Mouse (Mus musculus): ENCODE results near the gene Rnf151.
"Not testable (repeated sequence)": the region's sequence is repeated elsewhere in the genome, so short reads cannot be mapped to it uniquely, and the experiment has no call there.

Gene Rnf151

DNA sequence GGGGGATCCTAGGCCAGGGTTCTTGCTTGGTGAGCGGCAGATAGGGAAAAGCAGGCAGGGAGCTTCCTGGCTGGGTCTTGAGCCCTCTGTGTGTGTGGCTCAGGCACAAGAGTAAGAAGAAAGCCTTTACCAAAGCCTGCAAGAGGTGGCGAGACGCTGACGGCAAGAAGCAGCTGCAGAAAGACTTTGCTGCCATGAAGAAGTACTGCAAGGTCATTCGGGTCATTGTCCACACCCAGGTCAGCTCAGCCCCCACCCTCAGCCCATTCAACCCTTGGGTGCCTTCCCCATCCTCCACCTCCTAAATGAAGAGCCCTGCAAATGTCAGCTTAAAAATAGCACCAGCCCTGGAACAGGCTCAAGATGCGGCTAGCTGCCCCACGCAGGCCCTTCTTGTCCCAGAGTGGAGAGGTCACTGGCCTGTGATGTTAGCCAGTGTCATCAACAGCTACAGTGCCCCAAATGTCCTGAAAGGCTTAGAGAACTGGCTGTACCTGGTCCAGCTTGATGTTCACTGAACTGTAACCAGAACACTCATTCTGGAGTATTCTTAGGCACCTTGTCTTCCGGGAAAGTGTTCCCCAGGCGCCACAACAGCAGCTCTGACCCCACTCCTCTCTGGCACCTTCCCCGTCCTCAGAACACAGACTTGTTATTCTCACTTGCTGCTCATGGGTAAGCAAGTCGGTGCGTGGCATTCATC is 14.5 kb upstream of the Rnf151 start:
- DNase-seq (ENCODE audit: low spot score): no peak

GRCm38 (mm10) chr17:24730787-24731186 is 12.9 kb upstream of the Rnf151 start:
- no peak for DNase-seq (ENCODE audit: low spot score)

GRCm38 (mm10) chr17:24729067-24729466 is 11.2 kb upstream of the Rnf151 start:
- no peak for DNase-seq (ENCODE audit: low spot score)

- no peak for DNase-seq (ENCODE audit: low spot score)
Observed at GRCm38 (mm10) chr17:24728184-24728583, 10.3 kb upstream of the Rnf151 start.

DNA sequence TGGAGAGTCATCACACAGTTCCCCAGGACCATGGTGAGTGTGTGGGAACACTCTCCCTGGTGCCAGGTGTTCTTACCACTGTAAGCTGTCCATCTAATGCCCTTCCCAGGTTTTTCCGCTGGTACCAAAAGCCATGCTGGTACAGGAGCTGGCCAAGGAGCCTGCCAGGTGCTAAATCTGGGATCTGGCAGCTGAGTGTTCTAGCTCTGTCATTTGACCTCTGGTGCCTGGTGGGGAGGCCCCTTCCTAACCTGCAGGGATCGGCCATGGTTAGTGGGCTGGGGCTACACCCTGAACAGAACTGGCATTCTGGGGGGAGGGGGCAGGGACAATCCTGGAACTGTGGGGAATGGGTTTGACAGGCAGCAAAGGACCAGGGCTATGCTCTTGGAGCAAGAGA is 9.8 kb upstream of the Rnf151 start, which contains the start of gene Rpl3l:
Gene Rpl3l, plus strand, starts transcription at position 203 of the 400 bp plus-strand sequence.
- no peak for DNase-seq (ENCODE audit: low spot score)

DNA sequence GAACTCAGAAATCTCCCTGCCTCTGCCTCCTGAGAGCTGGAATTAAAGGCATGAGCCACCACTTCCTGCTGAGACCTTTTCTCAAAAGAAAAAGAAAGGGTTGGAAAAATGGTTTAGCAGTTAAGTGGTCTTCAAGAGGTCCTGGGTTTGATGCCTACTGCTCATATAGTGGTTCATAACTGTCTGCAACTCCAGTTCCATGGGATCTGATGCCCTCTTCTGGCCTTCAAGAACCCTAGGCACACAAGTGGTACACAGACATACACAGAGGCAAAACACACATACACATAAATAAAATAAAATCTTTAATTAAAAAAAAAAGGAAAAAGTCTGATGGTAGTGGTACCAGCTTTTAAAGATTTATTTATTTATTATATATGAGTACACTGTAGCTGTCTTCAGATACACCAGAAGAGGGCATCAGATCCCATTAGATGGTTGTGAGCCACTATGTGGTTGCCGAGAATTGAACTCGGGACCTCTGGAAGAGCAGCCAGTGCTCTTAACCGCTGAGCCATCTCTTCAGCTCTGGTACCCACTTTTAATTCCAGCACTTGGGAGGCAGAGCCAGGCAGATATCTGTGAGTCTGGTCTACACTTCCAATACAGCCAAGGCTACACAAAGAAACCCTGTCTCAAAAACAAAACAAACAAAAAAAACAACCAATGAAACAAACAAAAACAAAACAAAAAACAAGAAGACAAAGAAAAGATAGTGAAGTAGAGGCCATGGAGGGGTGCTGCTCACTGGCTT is 8.0 kb upstream of the Rnf151 start:
- DNase-seq (ENCODE audit: low spot score): no peak

DNA sequence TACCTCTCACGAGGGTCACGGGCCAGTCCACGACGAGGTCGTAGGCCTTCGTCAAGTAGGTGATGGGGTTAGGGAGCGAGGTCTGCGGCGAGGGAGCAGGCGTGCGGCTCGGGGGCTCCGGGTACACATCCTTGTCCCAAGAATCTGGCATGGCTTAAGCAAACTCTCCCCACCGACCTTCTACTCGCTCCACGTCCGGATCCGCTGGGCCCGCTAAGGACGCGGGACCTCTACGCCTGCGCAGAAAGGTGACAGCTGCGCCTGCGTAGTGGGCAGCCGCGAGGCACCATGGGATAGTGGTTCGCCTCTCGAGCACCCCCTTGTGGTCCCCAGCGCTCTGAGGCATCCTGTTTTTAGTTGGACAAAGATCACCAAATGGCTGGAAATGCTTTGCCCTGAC is 6.3 kb upstream of the Rnf151 start, which contains the start of gene Ndufb10:
Gene Ndufb10, minus strand, starts transcription at position 295 of the 400 bp plus-strand sequence.
- peak; percentile 95 for DNase-seq (ENCODE audit: low spot score)

DNA sequence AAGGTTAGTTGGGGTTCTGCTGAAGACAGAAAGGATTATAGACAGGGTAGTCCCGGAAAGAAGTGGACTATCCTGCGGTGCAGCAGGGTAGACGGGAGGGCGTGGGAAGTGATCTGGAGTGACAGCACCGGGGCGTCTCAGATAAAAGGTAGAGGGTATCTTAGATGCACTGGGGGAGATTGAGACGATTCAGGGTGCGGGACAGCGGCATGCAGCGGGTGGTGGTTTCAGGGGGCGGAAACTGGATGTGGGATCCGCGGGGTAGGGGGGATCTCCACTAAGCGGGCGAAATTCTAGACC is 6.0 kb upstream of the Rnf151 start:
- DNase-seq (ENCODE audit: low spot score): no peak

DNA sequence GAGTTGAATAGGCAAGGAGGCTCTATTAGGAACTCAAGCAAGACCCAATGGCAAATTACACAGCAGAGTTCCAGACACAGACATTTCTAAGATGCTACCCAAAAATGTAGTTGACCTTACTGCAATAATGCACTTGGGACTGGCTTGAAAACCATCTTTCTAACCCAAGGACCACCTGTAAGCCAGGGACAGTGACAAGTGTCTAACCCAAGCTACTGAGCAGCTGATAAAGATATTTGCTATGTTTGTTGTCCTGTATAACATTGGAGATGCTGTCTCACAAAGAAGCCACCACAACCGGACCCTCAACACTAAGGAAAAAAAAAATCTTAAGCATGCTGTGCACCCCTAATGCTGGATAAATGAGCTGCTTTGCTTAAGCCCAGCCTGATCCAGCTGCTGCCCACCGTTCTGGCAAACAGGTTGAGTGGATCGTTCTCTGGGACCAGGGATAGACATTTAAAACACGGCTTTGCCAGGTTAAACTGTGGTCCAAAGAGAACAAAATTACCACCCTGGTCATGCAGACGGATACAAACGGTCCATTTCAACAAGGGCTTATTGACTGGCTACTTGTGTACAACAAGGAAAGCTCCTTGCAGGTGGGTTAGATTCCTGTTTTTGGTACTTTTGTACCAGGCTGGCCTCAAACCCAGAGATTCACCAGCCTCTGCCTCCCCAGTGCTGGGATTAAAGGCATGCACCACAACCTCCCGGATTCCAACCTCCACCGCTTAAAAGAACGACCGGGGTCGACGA is 5.4 kb upstream of the Rnf151 start:
- DNase-seq (ENCODE audit: low spot score): no peak

DNA sequence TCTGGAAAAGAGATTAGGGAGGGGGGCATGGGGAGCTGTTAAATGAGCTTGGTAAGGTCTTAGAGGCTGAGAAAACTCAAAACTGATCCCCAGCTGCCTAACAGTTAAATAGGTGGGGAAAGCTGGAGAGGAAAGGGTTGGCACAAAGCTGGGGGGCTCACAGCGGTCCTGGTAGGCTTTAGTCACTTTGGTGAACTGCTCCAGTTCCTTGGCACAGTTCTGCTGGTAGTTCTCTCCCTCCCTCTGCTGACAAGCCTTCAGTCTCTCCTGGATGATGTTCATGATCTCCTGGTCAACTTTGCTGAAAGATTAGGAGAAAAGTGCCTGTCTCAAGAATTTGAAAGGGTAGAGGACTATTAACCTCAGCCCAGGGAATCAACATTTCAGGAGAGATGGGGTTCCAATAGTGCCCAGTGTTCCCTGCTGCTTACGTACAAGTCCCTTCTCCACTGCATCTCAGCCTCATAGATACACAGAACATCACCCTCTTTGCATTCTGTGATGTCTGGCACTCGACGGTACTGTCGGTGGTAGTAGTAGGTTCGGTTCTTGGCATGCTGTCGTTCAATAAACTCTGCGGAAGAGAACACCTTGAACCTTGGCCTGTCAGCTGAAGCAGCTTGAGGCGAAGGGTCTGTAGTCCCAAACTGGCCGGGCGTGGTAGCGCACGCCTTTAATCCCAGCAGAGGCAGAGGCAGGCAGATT is 4.5 kb upstream of the Rnf151 start:
- DNase-seq (ENCODE audit: low spot score): no peak

GRCm38 (mm10) chr17:24721383-24721955 is 3.6 kb upstream of the Rnf151 start:
- not testable (repeated sequence) for DNase-seq (ENCODE audit: low spot score)

DNA sequence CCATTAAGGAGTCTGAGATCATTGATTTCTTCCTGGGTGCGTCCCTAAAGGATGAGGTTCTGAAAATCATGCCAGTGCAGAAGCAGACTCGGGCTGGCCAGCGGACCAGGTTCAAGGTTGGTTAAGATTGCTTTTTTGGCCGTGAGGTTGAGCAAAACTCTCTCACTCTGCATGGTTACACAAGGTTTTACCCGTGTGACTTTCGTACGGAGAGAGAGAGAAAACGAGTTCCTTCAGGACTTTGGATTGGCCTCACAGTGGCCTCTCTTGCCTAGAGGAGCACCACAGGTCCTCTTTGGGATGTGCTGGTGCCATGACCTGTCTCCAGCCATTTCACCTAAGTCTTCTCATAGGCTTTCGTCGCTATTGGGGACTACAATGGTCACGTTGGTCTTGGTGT is 2.8 kb upstream of the Rnf151 start:
- DNase-seq (ENCODE audit: low spot score): not testable (repeated sequence)

GRCm38 (mm10) chr17:24719494-24720222 is 1.8 kb upstream of the Rnf151 start:
- peak; percentile 99 for DNase-seq (ENCODE audit: low spot score)

- not testable (repeated sequence) for DNase-seq (ENCODE audit: low spot score)
Observed at GRCm38 (mm10) chr17:24718938-24719337, 1.1 kb upstream of the Rnf151 start.

- DNase-seq (ENCODE audit: low spot score): no peak
Observed at GRCm38 (mm10) chr17:24716166-24716682, 1.6 kb downstream of the Rnf151 start.

GRCm38 (mm10) chr17:24715556-24715955 is 2.3 kb downstream of the Rnf151 start:
- no peak for DNase-seq (ENCODE audit: low spot score)

- peak; percentile 52 for DNase-seq (ENCODE audit: low spot score)
Observed at GRCm38 (mm10) chr17:24708646-24709045, 9.2 kb downstream of the Rnf151 start.

- DNase-seq (ENCODE audit: low spot score): no peak
Observed at GRCm38 (mm10) chr17:24707801-24708425, 9.9 kb downstream of the Rnf151 start.

DNA sequence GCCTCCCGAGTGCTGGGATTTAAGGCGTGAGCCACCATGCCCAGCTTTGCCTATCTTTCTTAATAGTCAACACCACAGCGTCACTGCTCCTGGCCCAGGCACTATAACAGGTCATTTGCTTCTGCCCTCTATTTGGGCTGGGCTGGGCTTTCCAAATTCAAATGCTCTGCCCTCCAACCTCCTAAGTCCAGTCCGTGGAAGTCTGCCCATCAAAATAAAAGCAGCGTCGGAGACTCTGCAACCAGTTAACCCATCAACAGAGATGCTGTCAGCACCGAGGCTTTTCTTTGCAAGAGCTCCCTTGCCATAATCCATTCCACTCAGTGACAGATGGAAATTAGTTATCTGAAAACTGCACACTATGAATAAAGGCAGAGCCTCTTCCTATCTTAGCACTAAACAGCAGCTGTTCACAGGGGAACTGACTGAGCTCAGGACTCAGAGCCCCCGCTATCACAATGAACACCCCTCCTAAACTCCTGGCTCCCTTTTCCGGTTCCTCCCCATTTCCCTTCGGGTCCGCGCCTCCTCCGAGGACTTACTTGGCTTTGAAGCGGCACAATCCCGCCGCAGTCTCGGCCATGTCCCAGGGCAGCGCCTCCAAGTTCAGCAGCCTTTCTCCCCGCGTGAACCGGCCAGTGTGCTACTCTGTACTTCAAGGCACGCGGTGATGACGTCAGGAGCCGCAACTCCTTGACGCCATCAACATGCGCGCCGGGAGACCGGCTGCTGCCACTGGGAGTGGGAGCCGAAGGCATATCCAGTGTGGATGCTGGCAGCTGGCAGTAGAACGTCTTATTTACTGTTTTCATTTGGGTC is 10.7 kb downstream of the Rnf151 start, which contains the start of gene Tbl3:
Gene Tbl3, minus strand, starts transcription at position 679 of the 819 bp plus-strand sequence.
- peak; percentile 94 for DNase-seq (ENCODE audit: low spot score)

All from lung, postnatal 25 days (tissue).